Mouse (Mus musculus) heart, adult 2 months (tissue): Measurements from ENCODE around the gene Ttpal.

Experiments
- CTCF ChIP-seq: fragments of 200-600 bp; IDR thresholded peaks from 2 replicates; pipeline ENCODE4 v1.8.1; 2022; ENCODE audit warnings: antibody characterized with exemption, mild to moderate bottlenecking, moderate library complexity
- EP300 ChIP-seq: fragments of 200-500 bp; IDR thresholded peaks from 2 replicates; pipeline ENCODE4 v1.6.1; 2011; ENCODE audit warnings: low read depth, low read length, control low read depth; ENCODE audit not compliant: insufficient read depth
- POLR2A ChIP-seq: fragments of 200-500 bp; IDR thresholded peaks from 2 replicates; pipeline ENCODE4 v1.6.1; 2011; ENCODE audit warnings: mild to moderate bottlenecking, low read depth, low read length, control low read depth; ENCODE audit not compliant: insufficient read depth

GRCm38 (mm10) chr2:163631223-163631622 lies 29.1 kb downstream of the Ttpal start:
- TF ChIP-seq CTCF = no peak
- no peak for TF ChIP-seq EP300
- no peak for TF ChIP-seq POLR2A
